ENCODE assay signal across 8 mouse cellular contexts in the genomic region with DNA sequence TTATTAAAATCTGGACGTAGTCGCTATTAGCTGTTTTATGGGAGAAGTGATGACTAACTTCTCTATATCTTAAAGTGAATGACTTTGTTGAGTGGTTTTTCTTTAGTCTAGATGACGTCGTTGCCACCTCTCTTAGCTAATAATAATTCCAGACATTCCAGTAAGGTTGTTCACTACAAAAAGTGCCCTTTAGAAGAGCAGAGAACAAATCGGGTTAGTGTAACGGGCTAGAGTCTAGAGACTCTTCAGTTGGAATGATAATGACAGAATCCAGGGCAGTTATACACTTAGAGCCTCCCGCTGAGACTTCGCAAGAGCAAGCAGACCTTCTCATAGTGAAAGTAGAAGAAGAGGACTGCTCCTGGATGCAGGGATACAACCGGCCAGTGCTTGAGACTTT. TPM values are rescaled to one million over a fixed set of nuclear protein-coding genes. Genes with fewer than 3 reads are reported as not detected.
DNase-seq lines count a peak whose midpoint lies in the region; TF ChIP-seq lines count a peak whose summit lies in the region.

No protein-coding gene starts in this region.

- peak overlapping the region; percentile 98 for H3K27ac ChIP-seq in gastrocnemius, adult 2 months
- no peak overlapping the region; the same call in 1 of the 2 replicates for H3K27ac ChIP-seq in hindbrain, embryonic 10.5 days

- peaks cover 30% of the 10 kb centered on the region for H3K4me1 ChIP-seq in hindbrain, embryonic 10.5 days (replicated peaks)

- WGBS in hindbrain, embryonic 10.5 days, result 23% methylated on average over 9 of the region's 9 CpGs

- H3K36me3 ChIP-seq in hindbrain, embryonic 10.5 days, result peaks cover 34% of the 10 kb centered on the region

- intact Hi-C loops in gastrocnemius, adult 2 months (cut with DNase I), result loop anchor here (2.0 kb wide), 1 partner anchor 26 kb away; a partner anchor contains a TSS
- intact Hi-C loops in gastrocnemius, postnatal 14 days (cut with DNase I; ENCODE audit: low total_unique reads), result no loop called here

- H3K27me3 ChIP-seq in hindbrain, embryonic 10.5 days (ENCODE audit: insufficient read depth, poor library complexity, severe bottlenecking), result no peaks in the 10 kb centered on the region

- DNase-seq in gastrocnemius, adult 2 months, result no peak
- no peak for DNase-seq in gastrocnemius, postnatal 10 days
- DNase-seq in Muller cell, postnatal 12 days (ENCODE audit: inconsistent ontology term), result peak; percentile 80
- no peak for DNase-seq in hindbrain, embryonic 10.5 days (ENCODE audit: low spot score)
- DNase-seq in lung, postnatal 25 days (ENCODE audit: low spot score), result peak; percentile 28
- DNase-seq in thymus, postnatal 25 days, result no peak
- no peak for DNase-seq in left cerebral cortex, adult 11 months (ENCODE audit: low spot score)
- DNase-seq in gastrocnemius, postnatal 14 days, result no peak

- no peaks in the 10 kb centered on the region for H3K9me3 ChIP-seq in hindbrain, embryonic 10.5 days

- TF ChIP-seq CTCF in gastrocnemius, adult 2 months (IDR thresholded peaks at IDR 0.05), result no peak

- H3K4me3 ChIP-seq in gastrocnemius, adult 2 months, result peak overlapping the region; percentile 89
- H3K4me3 ChIP-seq in hindbrain, embryonic 10.5 days, result peak overlapping the region; percentile 71

RNA-seq across cellular contexts. Expression of a gene that starts 0.7 kb away (rescaled TPM):
- 1 to 10 TPM; 8.6 to 9.3 TPM for total RNA-seq in gastrocnemius, adult 2 months (2021)
- 1 to 10 TPM; 7.7 to 9.9 TPM for total RNA-seq in gastrocnemius, postnatal 10 days (2021)
- polyA plus RNA-seq in hindbrain, embryonic 10.5 days (2016; fragmentation: Nextera tagmentation; extraction: Ambion mirVana), result 15.2 and 17.2 TPM in 2 replicates
- 1 to 10 TPM; 7.8 to 8.2 TPM for total RNA-seq in gastrocnemius, postnatal 14 days (2021)

RNA-seq across cellular contexts. Expression of a gene that starts 3.4 kb away (rescaled TPM):
- total RNA-seq in gastrocnemius, adult 2 months (2021), result 10 to 100 TPM in 1 of 2 experiments, 1 to 10 TPM in 1; 9.3 to 11.6 TPM
- 1 to 10 TPM; 6.1 to 6.6 TPM for total RNA-seq in gastrocnemius, postnatal 10 days (2021)
- 7.8 and 9.2 TPM in 2 replicates for polyA plus RNA-seq in hindbrain, embryonic 10.5 days (2016; fragmentation: Nextera tagmentation; extraction: Ambion mirVana)
- total RNA-seq in gastrocnemius, postnatal 14 days (2021), result 1 to 10 TPM; 7.5 to 8.1 TPM

RNA-seq across cellular contexts. Expression of a gene that starts 13.2 kb away (rescaled TPM):
- total RNA-seq in gastrocnemius, adult 2 months (2021), result 100 to 1,000 TPM; 622 to 768 TPM
- 100 to 1,000 TPM; 566 to 668 TPM for total RNA-seq in gastrocnemius, postnatal 10 days (2021)
- 542 and 582 TPM in 2 replicates for polyA plus RNA-seq in hindbrain, embryonic 10.5 days (2016; fragmentation: Nextera tagmentation; extraction: Ambion mirVana)
- 100 to 1,000 TPM; 553 to 667 TPM for total RNA-seq in gastrocnemius, postnatal 14 days (2021)

RNA-seq across cellular contexts. Expression of a gene that starts 26.5 kb away (rescaled TPM):
- 10 to 100 TPM; 14.3 to 15.2 TPM for total RNA-seq in gastrocnemius, adult 2 months (2021)
- total RNA-seq in gastrocnemius, postnatal 10 days (2021), result 10 to 100 TPM; 13.7 to 16.9 TPM
- polyA plus RNA-seq in hindbrain, embryonic 10.5 days (2016; fragmentation: Nextera tagmentation; extraction: Ambion mirVana), result 32.0 and 32.7 TPM in 2 replicates
- total RNA-seq in gastrocnemius, postnatal 14 days (2021), result 10 to 100 TPM; 11.1 to 13.4 TPM

RNA-seq across cellular contexts. Expression of a gene that starts 38.0 kb away (rescaled TPM):
- total RNA-seq in gastrocnemius, adult 2 months (2021), result 1 to 10 TPM; 9.3 to 9.9 TPM
- 10 to 100 TPM; 11.6 to 13.8 TPM for total RNA-seq in gastrocnemius, postnatal 10 days (2021)
- polyA plus RNA-seq in hindbrain, embryonic 10.5 days (2016; fragmentation: Nextera tagmentation; extraction: Ambion mirVana), result 70.5 and 92.9 TPM in 2 replicates
- 1 to 10 TPM; 7.1 to 8.8 TPM for total RNA-seq in gastrocnemius, postnatal 14 days (2021)

Comparison
In these comparisons a context has a peak if more than half of its experiments do, and no peak if none do; other contexts are left out.
1. DNase-seq: peak in Muller cell, postnatal 12 days (single experiment) and lung, postnatal 25 days (single experiment); none in gastrocnemius, adult 2 months (single experiment), gastrocnemius, postnatal 10 days (single experiment), hindbrain, embryonic 10.5 days (single experiment), thymus, postnatal 25 days (single experiment), left cerebral cortex, adult 11 months (single experiment) and gastrocnemius, postnatal 14 days (single experiment).